Mouse (Mus musculus): ENCODE data around the gene Kansl1.

Gene Kansl1

DNA sequence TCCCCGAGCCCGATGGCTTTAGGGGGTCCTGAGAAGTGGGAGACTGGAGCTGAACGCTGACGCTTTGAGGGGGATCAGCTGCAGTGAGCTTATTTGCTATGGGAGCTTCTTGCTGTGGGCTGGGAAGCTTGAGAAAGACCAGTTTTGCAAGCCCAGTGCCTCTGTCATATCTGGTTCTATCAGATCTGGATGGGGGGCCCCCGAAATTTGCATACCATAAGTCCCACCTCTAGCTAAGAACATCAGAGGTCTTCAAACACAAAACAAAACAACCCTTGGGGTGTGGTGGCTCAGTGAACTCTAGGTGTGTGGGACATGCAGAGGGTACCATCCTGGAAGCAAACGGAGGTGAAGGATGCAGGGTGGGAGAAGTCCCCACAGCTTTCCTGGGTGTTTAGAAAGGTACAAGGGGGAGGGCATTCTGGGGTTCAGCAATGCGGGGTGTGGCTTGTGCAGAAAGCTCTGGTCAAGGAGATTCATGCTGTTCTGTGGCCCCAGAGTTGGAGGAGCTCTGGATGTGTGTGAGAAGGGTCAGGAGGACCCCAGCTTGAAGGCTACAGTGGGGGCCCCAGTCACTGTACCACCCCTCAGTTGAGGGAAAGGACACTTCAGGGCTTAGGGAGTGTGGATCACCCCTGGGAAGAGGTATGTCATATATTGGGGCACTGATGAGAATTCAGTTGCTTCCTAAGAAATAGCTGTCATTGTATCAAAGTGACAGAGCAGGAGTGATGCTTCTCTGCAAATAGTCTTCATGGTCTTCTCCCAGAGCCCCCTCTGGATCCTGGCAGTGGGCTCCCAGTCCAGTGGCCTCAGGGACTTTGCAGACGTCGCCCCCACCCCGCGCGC, 159.1 kb downstream of the Kansl1 start:
- DNase-seq (ENCODE audit: low spot score in 2 of 2), result no peak

DNA sequence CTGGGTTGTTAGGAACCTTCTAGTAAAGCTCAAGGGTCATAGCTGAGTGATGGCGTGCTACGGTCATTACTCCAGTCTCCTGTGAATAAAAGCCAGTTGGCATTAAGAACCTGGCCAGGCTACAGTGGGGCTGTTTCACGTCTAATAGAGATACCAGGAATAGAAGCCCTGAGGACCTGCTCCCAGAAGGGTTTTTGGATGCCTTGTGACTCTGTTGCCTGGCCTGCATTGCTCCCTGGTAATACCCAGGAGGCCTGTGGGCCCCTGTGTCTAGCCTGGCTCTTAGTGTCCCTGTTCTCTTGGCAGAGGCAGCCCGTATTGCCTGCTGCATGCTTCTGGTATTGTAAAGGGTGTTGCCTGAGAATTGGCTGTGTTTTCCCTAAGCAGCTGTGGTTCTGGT, 161.5 kb downstream of the Kansl1 start:
- no peak for DNase-seq (ENCODE audit: low spot score in 2 of 2)

DNA sequence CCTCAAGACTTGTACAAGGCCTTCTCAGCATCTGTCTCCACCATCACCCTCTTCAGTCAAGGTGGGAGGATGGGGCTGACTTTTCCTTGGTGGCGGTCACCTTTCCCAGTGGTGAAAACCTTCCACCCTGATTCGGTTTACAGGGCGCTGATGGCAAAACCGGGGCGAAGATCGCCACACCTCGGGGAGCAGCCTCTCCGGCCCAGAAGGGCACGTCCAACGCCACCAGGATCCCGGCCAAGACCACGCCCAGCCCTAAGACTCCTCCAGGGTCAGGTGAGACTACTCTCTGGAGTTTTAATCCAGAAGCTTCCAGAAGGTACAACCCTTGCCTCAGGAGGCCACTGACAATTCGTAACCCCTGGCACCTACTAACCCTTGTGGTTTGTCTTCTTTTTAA, 162.2 kb downstream of the Kansl1 start:
- DNase-seq (ENCODE audit: low spot score in 2 of 2), result no peak

DNA sequence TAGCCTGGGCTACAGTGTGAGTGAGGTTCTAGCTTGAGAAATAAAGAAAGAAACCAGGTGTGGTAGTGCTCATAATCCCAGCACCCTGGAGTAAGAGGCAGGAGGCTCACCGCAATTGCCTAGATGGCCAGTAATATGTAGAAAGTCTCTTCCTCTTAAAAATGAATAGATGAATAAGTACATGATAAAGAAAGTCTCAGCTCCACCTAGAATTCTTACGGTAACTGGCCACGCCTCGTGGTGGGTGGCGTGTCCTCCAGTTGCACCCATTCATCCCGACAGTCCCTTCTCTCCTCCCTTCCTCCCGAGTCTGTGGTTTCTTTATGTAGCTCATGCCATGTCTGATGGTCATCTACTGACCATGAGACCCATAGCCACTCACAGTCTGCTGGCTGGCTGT, 162.9 kb downstream of the Kansl1 start:
- DNase-seq (ENCODE audit: low spot score in 2 of 2), result no peak

DNA sequence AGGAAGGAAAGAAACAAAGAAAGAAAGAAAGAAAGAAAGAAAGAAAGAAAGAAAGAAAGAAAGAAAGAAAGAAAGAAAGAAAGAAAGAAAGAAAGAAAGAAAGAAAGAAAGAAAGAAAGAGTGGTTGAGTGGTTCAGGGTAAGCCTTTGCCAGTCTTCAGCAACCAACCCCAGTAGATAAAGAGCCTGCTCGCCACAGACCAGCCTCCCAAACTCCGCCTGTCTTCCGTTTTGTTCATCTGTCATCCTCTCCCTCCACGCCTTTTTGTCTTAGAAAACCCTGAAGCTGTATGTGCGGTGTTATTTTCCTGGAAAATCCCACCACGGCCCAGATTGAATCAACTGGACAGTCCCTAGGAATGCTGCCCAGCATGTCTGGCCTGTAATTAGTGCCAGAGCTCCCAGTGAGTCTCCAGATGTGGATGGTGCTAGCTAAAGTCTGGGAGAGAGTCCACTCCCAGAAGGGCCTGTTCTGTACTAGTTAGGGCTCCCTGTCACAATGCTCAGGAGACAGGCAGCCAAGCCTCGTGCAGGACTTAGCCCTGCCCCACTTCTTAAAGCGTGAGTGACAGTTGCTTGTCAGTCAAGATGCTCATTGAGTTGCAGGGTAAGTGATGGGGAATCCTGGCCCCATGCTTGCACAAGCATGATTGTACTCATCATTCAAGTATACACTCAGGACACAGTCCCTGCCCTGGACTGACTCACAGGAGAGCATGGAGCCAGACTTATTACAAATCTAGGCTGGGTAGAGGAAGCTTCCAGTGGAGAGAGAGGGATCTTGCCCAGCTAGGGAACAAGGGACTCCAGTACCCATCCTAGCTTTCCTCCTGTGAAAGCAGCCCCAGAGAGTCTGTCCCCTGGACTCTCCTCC, 165.3 kb downstream of the Kansl1 start:
- no peak for DNase-seq (ENCODE audit: low spot score in 2 of 2)

DNA sequence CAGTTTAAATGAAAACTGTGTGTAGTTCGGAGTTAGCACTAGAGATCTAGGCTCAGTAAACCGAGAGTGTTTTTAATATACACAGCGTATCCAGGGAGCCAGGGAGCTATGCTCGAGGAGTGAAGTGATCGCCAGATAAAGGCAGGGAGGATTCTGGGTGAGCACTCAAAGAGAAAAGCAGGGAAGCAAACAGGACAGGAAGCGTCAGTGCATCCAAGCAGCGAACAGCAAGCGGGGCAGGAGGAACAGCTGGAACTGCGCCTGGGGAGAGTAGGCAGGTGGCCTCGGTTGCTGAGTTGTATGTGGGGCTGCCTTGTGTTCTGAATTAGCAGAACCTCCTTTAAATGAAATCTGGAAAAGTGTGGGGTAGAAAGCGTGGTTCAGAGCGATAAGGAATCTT, 166.0 kb downstream of the Kansl1 start:
- no peak for DNase-seq (ENCODE audit: low spot score in 2 of 2)

DNA sequence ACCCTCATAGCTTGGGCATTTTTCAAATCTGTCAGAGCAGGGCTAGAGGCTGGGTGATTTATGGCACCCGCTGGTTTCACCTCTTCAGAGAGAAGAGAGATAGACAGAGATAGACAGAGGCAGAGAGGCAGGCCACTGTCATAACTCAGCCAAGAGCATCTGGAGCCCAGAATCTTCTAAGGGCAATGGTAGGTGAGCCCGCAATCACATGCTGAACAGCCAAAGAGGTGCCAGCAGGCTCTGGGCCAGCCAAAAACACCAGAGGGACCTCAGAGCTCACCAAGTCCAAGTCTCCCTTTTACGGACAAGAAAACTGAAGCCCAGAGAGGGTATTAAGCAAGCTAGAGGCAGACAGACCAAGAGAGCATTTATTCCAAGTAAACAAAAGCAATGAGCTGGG, 171.0 kb downstream of the Kansl1 start:
- DNase-seq (ENCODE audit: low spot score in 2 of 2), result no peak

DNA sequence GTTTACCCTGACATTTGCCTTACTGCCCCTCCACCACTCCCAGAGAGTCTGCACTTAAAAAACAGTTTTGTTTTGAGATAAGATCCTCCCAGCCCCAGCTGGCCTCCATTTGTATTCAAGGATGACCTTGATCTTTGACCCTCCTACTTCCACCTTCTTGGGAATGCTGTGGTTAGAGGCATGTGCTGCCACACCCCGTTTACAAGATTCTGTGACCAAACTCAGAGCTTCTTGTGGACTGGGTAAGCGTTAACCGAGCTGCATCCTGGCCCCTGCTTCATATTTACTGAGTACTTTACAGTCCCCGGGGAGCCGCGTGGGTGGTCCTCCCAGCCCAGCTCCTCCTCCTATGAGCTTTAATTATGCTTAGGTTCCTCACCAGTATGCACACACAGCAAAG, 173.0 kb downstream of the Kansl1 start:
- DNase-seq (ENCODE audit: low spot score in 2 of 2), result no peak

DNA sequence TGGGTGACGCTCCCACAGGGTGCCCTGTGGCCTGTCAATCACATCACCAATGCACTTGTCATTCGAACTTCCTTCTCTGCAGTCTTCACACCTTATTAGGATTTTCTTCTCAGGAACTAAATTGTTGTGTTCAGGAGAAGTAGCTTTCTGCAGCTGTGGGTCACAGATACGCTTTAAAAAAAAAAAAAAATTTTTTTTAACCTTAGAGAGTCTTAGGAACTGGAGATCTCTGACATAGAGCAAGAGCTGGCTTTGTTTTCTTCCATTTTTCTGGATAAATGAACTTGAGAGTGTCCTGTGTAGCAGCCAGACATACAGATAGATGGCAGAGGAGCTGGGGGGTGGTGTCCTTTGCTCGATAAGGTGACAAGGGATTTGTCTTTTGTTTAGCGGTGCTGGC, 173.5 kb downstream of the Kansl1 start:
- DNase-seq (ENCODE audit: low spot score in 2 of 2), result no peak

DNA sequence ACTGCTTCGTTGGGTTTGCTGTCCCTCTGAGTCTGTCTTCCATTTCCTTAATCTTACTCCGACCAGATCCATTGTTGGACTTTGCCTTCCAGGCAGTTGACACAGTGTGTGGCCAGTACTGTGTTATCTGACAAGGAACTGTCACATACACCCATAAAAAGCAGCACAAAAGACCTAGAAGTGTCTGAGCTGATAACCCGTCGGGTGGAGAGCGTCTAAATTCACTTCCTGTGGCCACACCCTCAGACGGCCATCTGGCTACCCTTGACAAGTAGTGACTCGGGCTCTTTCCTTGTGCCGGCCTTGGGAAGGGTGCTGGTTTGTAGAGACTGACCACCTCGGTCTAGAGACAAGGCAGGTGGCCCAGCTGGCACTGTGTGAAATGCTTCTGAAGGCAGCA, 175.4 kb downstream of the Kansl1 start:
- no peak for DNase-seq (ENCODE audit: low spot score in 2 of 2)

DNA sequence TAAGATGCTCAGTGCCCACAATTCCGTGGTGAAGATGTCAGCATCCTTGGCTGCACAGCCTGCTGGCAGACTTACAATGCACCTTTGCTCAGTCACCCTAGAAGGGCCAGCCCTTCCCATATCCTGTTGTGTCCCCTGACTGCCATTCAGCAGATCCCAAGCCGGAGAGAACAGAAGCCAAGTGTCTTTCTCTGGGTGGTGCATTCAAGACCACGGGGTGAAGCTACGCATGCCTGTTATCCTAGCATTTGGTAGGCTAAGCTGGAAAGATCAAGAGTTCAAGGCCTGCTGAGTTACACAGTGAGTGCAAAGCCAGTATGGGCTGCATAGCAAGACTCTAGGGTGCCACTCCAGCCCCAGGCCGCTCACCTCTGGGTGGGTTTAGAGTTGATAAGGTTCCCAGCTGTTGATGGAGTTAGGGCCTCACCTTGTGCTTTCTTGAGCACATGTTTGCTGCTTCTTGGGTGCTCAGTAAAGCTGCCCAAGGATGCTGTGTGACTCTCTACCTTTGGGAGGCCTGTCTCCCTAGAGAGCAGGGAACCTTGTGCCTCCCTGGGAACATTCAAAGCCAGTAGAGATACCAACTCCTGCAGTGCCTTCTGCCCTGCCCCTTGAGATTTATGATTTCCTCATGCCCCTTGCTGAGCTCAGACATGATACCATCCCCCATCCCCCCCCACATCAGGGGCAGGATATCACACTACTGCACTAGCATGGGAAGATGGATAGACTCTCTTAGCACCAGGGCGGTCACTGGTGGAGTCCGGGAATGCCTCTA, 176.0 kb downstream of the Kansl1 start:
- DNase-seq (ENCODE audit: low spot score in 2 of 2), result no peak

DNA sequence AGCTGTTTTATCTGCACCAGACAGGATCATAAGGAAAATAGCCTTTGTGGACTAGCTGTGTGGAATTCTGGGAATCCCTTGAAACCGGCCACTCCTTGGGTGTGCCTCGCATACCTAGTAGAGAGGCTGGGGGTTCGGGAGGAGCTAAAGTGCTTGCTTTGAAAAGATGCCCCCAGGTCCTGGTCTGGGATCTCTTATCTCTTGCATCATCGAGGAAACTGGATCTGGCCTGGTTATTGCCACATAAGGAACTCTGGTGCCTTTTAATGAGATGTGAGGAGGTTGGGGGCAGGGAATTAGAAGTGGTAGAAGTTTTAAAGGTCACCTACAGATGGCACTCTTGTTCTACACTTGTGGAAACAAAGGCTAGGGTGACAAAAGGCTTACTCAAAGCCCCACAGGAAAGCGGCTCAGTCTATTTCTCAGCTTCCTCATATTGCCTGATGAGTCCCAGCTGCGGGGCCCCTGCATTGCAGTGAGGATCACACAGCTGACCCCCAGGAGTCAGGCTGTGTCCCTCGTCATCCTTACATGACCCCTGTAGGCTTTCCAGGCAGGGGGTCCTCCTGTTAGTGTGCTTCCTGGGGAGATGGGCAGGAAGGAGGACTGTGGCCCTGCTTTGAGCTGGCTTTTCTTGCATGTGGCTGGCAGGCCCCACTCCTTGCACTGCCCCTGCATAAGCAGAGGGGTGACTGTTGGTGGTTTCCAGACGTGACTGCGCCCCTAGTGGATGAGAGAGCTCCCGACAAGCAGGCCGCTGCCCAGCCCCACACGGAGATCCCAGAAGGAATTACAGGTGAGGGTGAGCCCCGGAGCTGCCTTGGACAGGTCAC, 179.2 kb downstream of the Kansl1 start:
- DNase-seq (ENCODE audit: low spot score in 2 of 2), result peak; percentile 41 to 62

DNA sequence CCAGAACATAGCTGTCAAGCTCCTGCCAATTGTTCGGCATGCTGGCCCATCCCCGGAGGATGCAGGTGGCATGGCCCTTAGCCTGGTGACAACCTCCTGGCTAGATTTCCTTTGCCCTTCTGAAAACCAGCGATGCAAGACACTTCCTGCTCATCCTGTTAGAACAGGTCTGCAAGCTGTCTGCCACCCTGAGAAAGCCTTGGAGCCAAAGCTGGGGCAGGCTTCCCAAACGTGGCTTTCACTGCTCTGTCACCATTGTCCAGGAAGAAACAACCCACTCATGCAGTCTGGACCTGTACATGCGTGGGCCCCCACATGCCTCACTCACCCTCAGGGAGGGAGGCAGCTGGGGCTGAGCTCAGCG, 179.8 kb downstream of the Kansl1 start:
- peak in 1 of 2 experiments; percentile 52 for DNase-seq (ENCODE audit: low spot score in 2 of 2)

DNA sequence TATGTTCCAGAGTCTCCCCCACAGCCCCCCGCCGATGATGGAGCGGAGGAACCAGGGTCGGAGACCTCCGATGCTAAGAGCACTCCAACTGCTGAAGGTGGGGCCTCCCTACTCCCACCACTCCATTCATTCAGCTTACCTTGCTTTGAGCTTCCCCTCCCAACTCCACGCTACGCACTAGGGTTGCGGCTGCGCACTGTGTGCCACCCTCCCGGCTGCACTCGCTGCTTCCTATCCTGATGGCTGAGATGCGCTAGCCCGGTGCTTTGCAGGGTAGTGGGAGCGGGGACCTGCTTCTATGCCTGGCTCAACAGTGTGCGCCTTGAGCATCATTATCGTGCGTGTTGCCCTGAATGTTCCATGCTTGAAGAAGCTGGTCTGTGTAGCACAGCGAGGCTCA, 181.5 kb downstream of the Kansl1 start:
- DNase-seq (ENCODE audit: low spot score in 2 of 2), result no peak
